Mouse (Mus musculus) frontal cortex, postnatal 10 days (tissue): Measurements from ENCODE around the gene Prkar1b.

Experiments
- DNase-seq, 2 experiments: peaks; one replicate each; pipeline ENCODE4 v3.0.0; 2022; ENCODE audit warnings: low spot score in 2 of 2, mixed read lengths in 1 of 2

Prkar1b gene

DNA sequence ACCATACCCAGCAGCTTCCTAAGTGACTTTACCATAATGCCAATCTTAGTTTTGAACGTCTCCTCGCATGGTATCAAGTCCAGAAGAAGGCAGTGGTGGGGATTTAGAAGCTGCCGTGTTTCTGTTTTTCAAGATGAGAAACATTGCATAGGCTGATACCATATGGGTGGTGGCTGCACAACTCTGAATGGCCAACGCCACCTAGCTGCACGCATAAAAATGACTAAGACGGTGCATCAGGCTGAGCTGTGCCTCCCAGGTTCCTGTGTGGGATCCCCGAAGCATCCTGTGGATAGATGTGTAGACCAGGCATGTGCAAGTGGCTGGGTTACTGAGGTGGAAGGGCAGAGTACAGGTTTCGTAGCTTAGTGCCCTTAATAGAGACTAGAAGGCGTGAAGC lies 42.0 kb downstream of the Prkar1b start:
- DNase-seq = no peak

DNA sequence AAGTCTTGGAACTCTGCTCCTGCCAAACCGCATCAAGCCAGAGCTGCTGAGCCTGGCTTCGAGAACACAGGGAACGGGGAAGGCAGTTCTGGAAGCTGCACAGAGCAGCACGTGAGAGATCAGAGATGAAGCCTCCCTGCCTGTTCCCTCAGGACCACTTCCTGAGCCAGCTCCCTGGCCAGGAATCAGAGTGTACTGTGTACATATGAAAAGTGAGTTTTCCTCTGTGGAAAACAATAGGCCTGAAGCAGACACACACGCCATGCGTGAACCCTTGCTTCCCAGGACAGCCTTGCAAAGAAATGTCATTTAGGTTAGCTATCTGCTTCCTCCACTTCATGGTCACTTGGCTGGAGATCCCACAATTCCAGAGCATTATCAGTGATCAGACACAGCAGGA lies 48.0 kb downstream of the Prkar1b start:
- no peak for DNase-seq

DNA sequence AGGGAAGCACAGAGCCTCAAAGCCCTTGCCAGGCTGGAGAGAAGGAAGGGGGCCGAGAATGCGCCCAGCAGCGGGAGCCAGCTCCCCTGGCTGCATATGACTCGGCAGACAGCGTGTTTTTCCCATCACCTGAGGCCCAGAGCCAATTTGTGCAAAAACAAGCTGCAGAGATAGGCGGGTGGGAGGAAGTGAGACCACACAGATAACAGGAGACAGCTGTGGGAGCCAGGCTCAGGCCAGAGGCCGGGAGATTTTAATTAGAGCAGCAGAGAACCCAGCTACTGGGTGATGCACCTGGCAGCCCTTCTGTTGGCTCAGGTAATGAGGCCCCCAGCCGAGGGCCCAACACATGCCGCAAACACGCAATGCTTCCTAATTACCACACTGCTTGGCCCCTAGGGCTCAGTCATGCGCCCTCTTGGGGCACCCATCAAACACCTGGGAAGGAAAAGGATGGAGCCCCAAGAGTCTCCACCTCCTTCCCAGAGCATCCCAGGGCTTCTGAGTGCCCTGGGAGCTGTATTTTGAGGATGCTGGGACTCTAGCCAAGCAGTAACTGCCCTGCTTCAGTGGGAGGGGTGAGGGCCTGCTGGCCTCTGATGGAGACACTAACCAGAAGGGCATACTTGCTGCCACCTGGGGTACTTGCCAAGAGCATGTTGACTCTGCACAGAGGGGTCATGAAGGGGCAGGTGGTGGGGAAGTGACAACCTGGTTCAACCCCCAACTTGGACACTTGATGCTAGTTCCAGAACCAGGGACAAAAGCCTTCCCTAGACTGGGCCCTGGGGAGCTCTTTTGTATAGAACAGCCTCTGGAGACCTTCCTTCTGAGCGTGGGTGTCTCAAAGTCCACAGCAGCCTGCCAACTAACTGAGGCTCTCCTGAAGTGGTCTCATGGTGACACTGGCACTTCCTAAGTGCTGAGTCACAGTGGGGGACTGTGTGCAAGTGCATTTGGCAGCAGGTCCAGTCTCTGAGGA lies 50.5 kb downstream of the Prkar1b start:
- peak in 1 of 2 experiments; percentile 40 for DNase-seq

GRCm38 (mm10) chr5:139095297-139096110 lies 54.3 kb downstream of the Prkar1b start:
- DNase-seq = no peak

GRCm38 (mm10) chr5:139093534-139093933 lies 56.3 kb downstream of the Prkar1b start:
- DNase-seq = no peak

DNA sequence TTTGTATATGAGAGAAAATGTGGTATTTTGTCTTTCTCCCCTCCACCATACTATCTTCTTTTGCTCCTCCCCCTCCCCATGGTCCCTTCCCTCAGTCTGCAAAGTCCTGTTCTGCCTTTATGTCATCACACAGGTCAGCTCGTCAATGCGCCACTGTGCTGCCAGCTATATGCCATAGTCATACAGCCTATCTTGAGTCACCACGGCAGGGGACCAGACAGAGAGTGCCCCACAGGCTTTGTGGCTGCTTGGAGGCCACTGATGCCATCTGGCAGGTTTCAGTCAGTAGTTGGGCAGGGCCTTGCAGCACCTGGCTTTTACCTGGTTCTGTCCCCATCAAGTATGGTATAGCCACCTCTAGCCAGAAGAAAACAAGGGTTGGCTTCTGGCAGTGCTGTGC lies 58.1 kb downstream of the Prkar1b start:
- no peak for DNase-seq

GRCm38 (mm10) chr5:139090162-139090561 lies 59.6 kb downstream of the Prkar1b start:
- DNase-seq = no peak

DNA sequence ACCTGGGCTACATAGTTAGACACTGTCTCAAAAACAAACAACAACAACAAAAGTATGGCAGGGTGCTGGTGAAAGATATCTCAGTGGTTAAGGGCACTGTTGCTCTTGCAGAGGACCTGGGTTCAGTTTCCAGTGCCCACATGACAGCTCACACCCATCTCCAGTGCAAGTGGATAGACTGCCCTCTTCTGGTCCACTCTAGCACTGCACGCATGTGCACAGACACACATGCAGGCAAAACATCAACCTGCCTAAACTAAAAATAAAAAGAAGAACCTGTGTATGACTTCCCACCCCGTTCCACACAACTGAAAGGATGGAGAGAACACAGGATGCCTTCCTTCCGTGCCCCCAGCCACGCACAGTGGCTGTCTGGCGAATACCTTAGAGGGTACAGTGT lies 61.6 kb downstream of the Prkar1b start:
- DNase-seq = no peak

GRCm38 (mm10) chr5:139084831-139085519 lies 64.8 kb downstream of the Prkar1b start:
- no peak for DNase-seq

- no peak for DNase-seq
Measured at GRCm38 (mm10) chr5:139084302-139084701, 65.5 kb downstream of the Prkar1b start.

GRCm38 (mm10) chr5:139083841-139084240 lies 66.0 kb downstream of the Prkar1b start:
- DNase-seq = no peak

- no peak for DNase-seq
Measured at GRCm38 (mm10) chr5:139081370-139081769, 68.4 kb downstream of the Prkar1b start.

DNA sequence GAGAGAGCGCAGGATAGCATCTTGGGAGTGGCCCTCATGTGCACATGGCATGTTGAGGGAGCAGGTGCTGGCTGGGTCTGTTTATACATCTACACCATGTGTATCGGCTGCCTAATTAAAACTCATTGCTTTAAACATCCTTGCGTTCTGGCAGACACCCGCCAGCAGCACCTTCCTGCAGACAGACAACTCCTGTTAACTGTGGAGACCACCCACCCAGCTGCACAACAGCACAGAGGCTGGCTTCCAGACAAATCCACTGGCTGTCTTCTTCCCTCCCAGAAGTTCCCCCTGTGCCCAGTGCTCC lies 71.7 kb downstream of the Prkar1b start:
- no peak for DNase-seq

DNA sequence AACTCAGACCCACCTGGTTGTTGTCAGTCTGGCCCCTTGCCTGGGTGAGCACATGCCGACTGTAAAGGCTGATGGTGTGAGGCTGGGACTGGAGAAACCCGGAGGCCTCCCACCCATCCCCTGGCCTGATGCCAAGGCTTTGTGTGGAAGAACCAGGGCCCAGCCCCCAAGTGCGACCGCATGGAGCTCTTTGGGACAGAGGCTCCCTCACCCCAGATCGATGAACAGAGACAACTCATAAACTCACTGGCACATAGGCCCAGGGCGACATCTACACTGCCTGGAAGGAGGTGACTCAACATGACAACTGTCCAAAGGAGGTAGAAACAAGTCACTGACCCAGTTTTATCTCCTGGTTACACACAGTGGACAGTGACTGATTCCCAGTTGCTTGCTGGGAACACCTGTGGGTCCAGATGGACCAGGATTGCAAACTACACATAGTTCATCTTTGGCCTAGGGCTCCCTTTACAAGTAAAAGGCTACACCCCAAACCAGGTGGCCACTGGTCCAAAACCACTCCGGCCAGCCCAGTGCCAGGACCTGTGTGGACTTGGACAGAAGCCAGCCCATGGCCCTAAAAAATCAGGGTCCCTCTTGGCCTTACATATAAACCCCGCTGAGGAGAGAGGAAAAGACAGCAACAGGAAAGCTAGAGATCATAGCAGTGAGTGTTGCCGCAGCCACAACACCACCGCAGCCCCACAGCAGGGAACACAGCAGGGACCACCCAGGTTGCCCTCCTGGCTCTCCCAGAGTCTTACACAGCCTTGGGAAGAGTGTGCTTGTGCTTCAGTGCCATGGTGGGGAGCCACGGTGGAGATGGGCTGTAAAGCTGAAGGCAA lies 72.3 kb downstream of the Prkar1b start:
- DNase-seq = no peak

DNA sequence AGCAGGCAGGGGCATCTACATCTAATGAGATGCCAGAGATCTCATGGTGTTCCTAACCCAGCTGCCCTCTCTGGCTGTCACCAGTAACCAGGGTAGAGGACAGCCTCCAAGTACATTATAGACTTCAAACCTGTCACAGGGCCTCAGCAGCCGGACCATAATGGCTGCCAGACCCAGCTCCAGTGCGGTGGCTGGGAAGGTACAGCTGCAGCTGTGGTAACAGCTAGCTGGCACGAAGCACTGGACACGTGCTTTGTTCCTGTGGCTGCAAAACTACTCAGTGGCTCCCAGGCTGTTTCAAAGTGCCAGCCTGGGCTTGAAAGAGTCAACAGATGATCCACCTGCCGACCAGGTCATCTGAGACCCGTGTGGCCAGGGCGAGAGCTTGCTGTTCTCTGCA lies 73.4 kb downstream of the Prkar1b start:
- DNase-seq = no peak

GRCm38 (mm10) chr5:139075791-139076190 lies 74.0 kb downstream of the Prkar1b start:
- no peak for DNase-seq

DNA sequence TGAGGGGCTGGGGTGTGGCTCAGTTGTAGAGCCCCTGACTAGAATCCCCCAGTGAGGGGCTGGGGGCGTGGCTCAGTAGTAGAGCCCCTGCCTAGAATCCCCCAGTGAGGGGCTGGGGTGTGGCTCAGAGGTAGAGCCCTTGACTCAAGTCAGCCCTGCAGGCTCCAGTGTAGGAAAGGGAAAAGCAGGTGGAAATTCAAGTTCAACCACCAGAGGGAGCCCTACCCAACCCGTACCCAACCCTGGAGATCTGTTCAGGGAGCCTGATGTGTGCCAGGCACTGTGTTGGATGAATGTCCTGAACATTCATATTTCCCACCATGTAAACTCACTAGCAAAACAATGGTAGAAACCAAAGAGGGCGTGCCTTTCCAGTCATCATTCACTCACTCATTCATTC lies 74.7 kb downstream of the Prkar1b start:
- DNase-seq = peak in 1 of 2 experiments; percentile 47

DNA sequence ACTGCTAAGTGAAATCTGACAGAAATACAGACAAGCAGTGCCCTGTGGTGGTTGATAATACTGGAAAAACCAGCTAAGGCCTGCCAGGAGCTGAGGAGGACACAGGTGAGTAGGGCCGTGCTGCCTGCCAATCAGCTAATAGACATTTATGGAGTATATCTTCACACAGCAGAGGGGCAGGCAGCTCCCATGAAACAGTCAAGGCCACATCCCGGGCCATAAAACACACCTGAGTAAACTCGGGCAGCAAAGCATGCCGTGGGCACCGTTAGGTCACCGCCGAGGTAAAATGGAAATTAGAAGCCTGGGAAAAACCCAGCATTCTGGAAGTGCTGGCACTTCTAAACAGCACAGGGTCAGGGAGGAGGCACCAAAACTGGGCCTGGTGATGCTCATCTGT lies 75.8 kb downstream of the Prkar1b start:
- DNase-seq = no peak

GRCm38 (mm10) chr5:139072866-139073265 lies 76.9 kb downstream of the Prkar1b start:
- DNase-seq = no peak

DNA sequence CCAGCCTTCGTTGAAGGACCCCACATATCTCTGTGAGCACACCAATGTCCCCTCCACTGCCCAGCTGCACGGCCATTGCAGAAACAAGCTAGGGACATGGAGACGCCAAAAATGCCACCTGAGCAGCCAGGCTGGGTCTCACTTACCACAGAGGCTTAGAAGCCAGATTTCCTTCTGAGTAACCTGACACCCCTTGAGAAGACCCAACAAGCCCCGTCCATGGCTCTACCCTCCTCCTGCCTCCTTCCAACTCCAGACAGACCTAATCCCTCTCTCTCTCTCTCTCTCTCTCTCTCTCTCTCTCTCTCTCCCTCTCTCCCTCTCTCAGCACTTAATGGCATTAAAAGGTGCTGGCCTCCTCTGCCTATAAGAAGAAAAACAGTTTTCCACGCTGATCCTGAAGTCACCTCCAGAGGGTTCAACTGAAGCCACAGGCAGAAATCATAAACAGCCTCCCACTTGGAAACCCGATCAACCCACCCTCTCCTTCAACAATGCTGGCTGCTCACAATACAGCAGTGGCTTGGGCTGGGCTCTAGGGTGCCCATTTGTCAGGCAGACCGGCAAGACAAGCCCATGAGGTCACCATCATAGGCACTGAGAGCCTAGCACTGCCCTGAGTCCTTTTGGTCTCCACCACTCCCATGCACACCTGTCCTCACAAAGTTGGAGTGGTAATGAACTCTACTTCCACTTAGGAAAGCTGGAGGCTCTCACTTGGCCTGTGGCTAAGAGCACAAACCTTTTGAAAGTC lies 82.8 kb downstream of the Prkar1b start:
- DNase-seq = no peak

DNA sequence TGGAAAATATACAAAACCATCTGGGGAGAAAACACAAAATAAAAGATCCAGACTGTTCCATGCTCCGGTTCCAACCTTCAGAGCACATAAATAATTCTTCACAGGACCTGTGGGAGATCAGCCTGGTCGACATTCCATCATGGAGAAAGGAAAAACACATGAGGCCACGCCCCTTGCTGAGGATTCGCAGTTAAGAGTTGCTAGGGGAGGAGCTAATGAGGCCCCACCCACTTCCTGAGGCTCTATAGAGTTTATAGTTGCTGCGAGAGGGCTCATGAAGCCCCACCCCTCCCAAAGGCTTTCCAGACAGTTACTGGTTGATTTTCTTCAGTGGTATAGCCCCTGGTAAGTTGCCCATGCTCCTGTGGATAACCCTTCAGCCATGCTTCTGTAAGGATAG lies 85.2 kb downstream of the Prkar1b start:
- no peak for DNase-seq
